In genomic region chr4:65912247-65912942, GRCm38 (mm10) we compare ENCODE assay signal across 27 mouse cellular contexts.
DNase-seq lines count a peak whose midpoint lies in the region; ATAC-seq and TF ChIP-seq lines count a peak whose summit lies in the region.
"Had no signal": no experiment of that assay in that cellular context is flagged by ENCODE, and none has a peak within 500 bp of the region (broad histone marks: within the 10 kb centered on the region; RNA-seq: fewer than 3 reads in every experiment).

No protein-coding gene starts in this region.

- no peaks in the 10 kb centered on the region for H3K27me3 ChIP-seq in embryonic facial prominence, embryonic 11.5 days (ENCODE audit: control insufficient read depth, insufficient read depth, low read length)
- no peaks in the 10 kb centered on the region for H3K27me3 ChIP-seq in embryonic facial prominence, embryonic 10.5 days (replicated peaks; ENCODE audit: low read depth, poor library complexity, severe bottlenecking)
- no peaks in the 10 kb centered on the region for H3K27me3 ChIP-seq in lung, embryonic 14.5 days (ENCODE audit: insufficient read depth, low read length)
- no peaks in the 10 kb centered on the region for H3K27me3 ChIP-seq in neural tube, embryonic 14.5 days (ENCODE audit: control insufficient read depth, insufficient read depth, low read length)
- no peaks in the 10 kb centered on the region for H3K27me3 ChIP-seq in neural tube, embryonic 15.5 days (replicated peaks)
- no peaks in the 10 kb centered on the region for H3K27me3 ChIP-seq in stomach, embryonic 16.5 days (ENCODE audit: control insufficient read depth, insufficient read depth, low read length)
- H3K27me3 ChIP-seq: CH12.LX; liver, embryonic 15.5 days; megakaryocyte, embryonic 14.5 days; midbrain, embryonic 13.5 days had no signal

- no peaks in the 10 kb centered on the region for H3K9me3 ChIP-seq in embryonic facial prominence, embryonic 11.5 days (replicated peaks; ENCODE audit: control insufficient read depth, low read length)
- no peaks in the 10 kb centered on the region for H3K9me3 ChIP-seq in embryonic facial prominence, embryonic 10.5 days
- no peaks in the 10 kb centered on the region for H3K9me3 ChIP-seq in lung, embryonic 14.5 days (ENCODE audit: low read depth, low read length)
- H3K9me3 ChIP-seq in neural tube, embryonic 14.5 days (ENCODE audit: control insufficient read depth, low read length): no peaks in the 10 kb centered on the region
- H3K9me3 ChIP-seq in neural tube, embryonic 15.5 days (replicated peaks): no peaks in the 10 kb centered on the region
- H3K9me3 ChIP-seq in stomach, embryonic 16.5 days (replicated peaks; ENCODE audit: control insufficient read depth, low read length): no peaks in the 10 kb centered on the region
- H3K9me3 ChIP-seq: forebrain, embryonic 10.5 days; liver, embryonic 15.5 days; midbrain, embryonic 13.5 days had no signal

- no peak for TF ChIP-seq CTCF in lung, embryonic 14.5 days (IDR thresholded peaks at IDR 0.05; ENCODE audit: low read depth)
- TF ChIP-seq CTCF in gastrocnemius, adult 2 months (IDR thresholded peaks at IDR 0.05): no peak

- WGBS in embryonic facial prominence, embryonic 11.5 days: 70% methylated on average over 8 of the region's 8 CpGs
- 81% methylated on average over 8 of the region's 8 CpGs for WGBS in embryonic facial prominence, embryonic 10.5 days
- WGBS in lung, embryonic 14.5 days: 54% methylated on average over 8 of the region's 8 CpGs
- WGBS in neural tube, embryonic 14.5 days: 81% methylated on average over 8 of the region's 8 CpGs
- 80% methylated on average over 8 of the region's 8 CpGs for WGBS in neural tube, embryonic 15.5 days
- 60% methylated on average over 8 of the region's 8 CpGs for WGBS in stomach, embryonic 16.5 days

- ATAC-seq in embryonic facial prominence, embryonic 11.5 days (replicated peaks; ENCODE audit: insufficient number of reproducible peaks, low FRiP score, low TSS enrichment, low read depth): 0 out of 2 replicates have a peak, but pooled peaks have one; percentile 14
- peak; percentile 88 for ATAC-seq in lung, embryonic 14.5 days (ENCODE audit: insufficient read depth)
- ATAC-seq in neural tube, embryonic 14.5 days (ENCODE audit: low read depth): 0 out of 2 replicates have a peak, but pooled peaks have one; percentile 22
- ATAC-seq in neural tube, embryonic 15.5 days (ENCODE audit: low FRiP score): no peak
- peak; percentile 68; the same call in 1 of the 2 replicates for ATAC-seq in stomach, embryonic 16.5 days (ENCODE audit: insufficient read depth, low FRiP score)
- ATAC-seq: activated CD4-positive, CD25-positive, alpha-beta regulatory T cell, adult 4 months; forebrain, embryonic 16.5 days; hindbrain, embryonic 16.5 days; midbrain, embryonic 13.5 days had no signal

- DNase-seq in embryonic facial prominence, embryonic 11.5 days (ENCODE audit: low spot score): peak; percentile 20
- DNase-seq in embryonic facial prominence, embryonic 10.5 days (ENCODE audit: low spot score): no peak
- DNase-seq in lung, embryonic 14.5 days: peak; percentile 49
- DNase-seq in lung, postnatal 25 days (ENCODE audit: low spot score): no peak
- no peak for DNase-seq in gastrocnemius, adult 2 months
- DNase-seq: adrenal gland, adult 2 months; adrenal gland, postnatal 36 days; cerebellum, adult 18-20 months; cerebellum, postnatal 10 days; heart, postnatal 14 days; kidney, adult 18-20 months; kidney, postnatal 36 days; lung, postnatal 14 days; right cerebral cortex, postnatal 25 days had no signal

- H3K36me3 ChIP-seq in embryonic facial prominence, embryonic 11.5 days (replicated peaks; ENCODE audit: control insufficient read depth, insufficient read depth, low read depth, low read length): no peaks in the 10 kb centered on the region
- H3K36me3 ChIP-seq in embryonic facial prominence, embryonic 10.5 days (replicated peaks): no peaks in the 10 kb centered on the region
- no peaks in the 10 kb centered on the region for H3K36me3 ChIP-seq in lung, embryonic 14.5 days (ENCODE audit: insufficient read depth)
- H3K36me3 ChIP-seq in neural tube, embryonic 14.5 days (ENCODE audit: control insufficient read depth, insufficient read depth, low read length): no peaks in the 10 kb centered on the region
- H3K36me3 ChIP-seq in neural tube, embryonic 15.5 days: no peaks in the 10 kb centered on the region
- no peaks in the 10 kb centered on the region for H3K36me3 ChIP-seq in stomach, embryonic 16.5 days (ENCODE audit: control insufficient read depth, insufficient read depth, low read length)
- H3K36me3 ChIP-seq: forebrain, embryonic 10.5 days; liver, embryonic 15.5 days; midbrain, embryonic 13.5 days had no signal

- H3K27ac ChIP-seq in embryonic facial prominence, embryonic 11.5 days (replicated peaks; ENCODE audit: low read depth, low read length): no peak overlapping the region
- no peak overlapping the region for H3K27ac ChIP-seq in embryonic facial prominence, embryonic 10.5 days (replicated peaks)
- peak overlapping the region; percentile 67; the same call in 1 of the 2 replicates for H3K27ac ChIP-seq in lung, embryonic 14.5 days (ENCODE audit: low read depth)
- H3K27ac ChIP-seq in neural tube, embryonic 14.5 days (ENCODE audit: low read depth, low read length): no peak overlapping the region
- H3K27ac ChIP-seq in neural tube, embryonic 15.5 days (replicated peaks): no peak overlapping the region
- H3K27ac ChIP-seq in stomach, embryonic 16.5 days (ENCODE audit: low read length): 0 out of 2 replicates have a peak overlapping the region, but pooled peaks have one; percentile 28
- H3K27ac ChIP-seq in gastrocnemius, adult 2 months: no peak overlapping the region
- H3K27ac ChIP-seq: forebrain, embryonic 10.5 days; layer of hippocampus, adult 2 months; left cerebral cortex, adult 2 months; liver, embryonic 15.5 days; midbrain, embryonic 13.5 days had no signal

- no peak overlapping the region for H3K9ac ChIP-seq in embryonic facial prominence, embryonic 11.5 days (replicated peaks; ENCODE audit: low read length)
- no peak overlapping the region for H3K9ac ChIP-seq in lung, embryonic 14.5 days
- H3K9ac ChIP-seq in neural tube, embryonic 14.5 days (replicated peaks; ENCODE audit: low read depth, low read length): no peak overlapping the region
- no peak overlapping the region for H3K9ac ChIP-seq in neural tube, embryonic 15.5 days (replicated peaks)
- H3K9ac ChIP-seq in stomach, embryonic 16.5 days (ENCODE audit: low read length): no peak overlapping the region
- H3K9ac ChIP-seq: liver, embryonic 15.5 days; midbrain, embryonic 13.5 days had no signal

- intact Hi-C loops in gastrocnemius, adult 2 months (cut with DNase I): no loop called here

- H3K4me3 ChIP-seq in embryonic facial prominence, embryonic 11.5 days (ENCODE audit: low read depth, low read length): no peak overlapping the region
- no peak overlapping the region for H3K4me3 ChIP-seq in embryonic facial prominence, embryonic 10.5 days
- no peak overlapping the region for H3K4me3 ChIP-seq in lung, embryonic 14.5 days (ENCODE audit: low read depth, low read length)
- H3K4me3 ChIP-seq in neural tube, embryonic 14.5 days (ENCODE audit: low read depth, low read length): no peak overlapping the region
- no peak overlapping the region for H3K4me3 ChIP-seq in neural tube, embryonic 15.5 days (replicated peaks)
- H3K4me3 ChIP-seq in stomach, embryonic 16.5 days (replicated peaks; ENCODE audit: low read length): no peak overlapping the region
- no peak overlapping the region for H3K4me3 ChIP-seq in gastrocnemius, adult 2 months
- H3K4me3 ChIP-seq: forebrain, embryonic 10.5 days; layer of hippocampus, adult 2 months; left cerebral cortex, adult 2 months; liver, embryonic 15.5 days; megakaryocyte, embryonic 14.5 days; midbrain, embryonic 13.5 days had no signal

- H3K4me1 ChIP-seq in embryonic facial prominence, embryonic 11.5 days (ENCODE audit: control insufficient read depth, insufficient read depth, low read length): no peaks in the 10 kb centered on the region
- H3K4me1 ChIP-seq in embryonic facial prominence, embryonic 10.5 days: peaks cover 3% of the 10 kb centered on the region; the same call in 1 of the 2 replicates
- no peaks in the 10 kb centered on the region for H3K4me1 ChIP-seq in lung, embryonic 14.5 days (ENCODE audit: insufficient read depth)
- H3K4me1 ChIP-seq in neural tube, embryonic 14.5 days (ENCODE audit: control insufficient read depth, insufficient read depth, low read length): 0 out of 2 replicates have a peak, but pooled peaks cover 3% of the 10 kb centered on the region
- H3K4me1 ChIP-seq in neural tube, embryonic 15.5 days: peaks cover 11% of the 10 kb centered on the region; the same call in 1 of the 2 replicates
- H3K4me1 ChIP-seq in stomach, embryonic 16.5 days (ENCODE audit: control insufficient read depth, insufficient read depth, low read length): no peaks in the 10 kb centered on the region
- H3K4me1 ChIP-seq: liver, embryonic 15.5 days; megakaryocyte, embryonic 14.5 days had no signal

- H3K4me2 ChIP-seq in embryonic facial prominence, embryonic 11.5 days (ENCODE audit: low read depth, low read length): no peak overlapping the region
- H3K4me2 ChIP-seq in lung, embryonic 14.5 days: 0 out of 2 replicates have a peak overlapping the region, but pooled peaks have one; percentile 25
- H3K4me2 ChIP-seq in neural tube, embryonic 14.5 days (ENCODE audit: low read depth, low read length): no peak overlapping the region
- no peak overlapping the region for H3K4me2 ChIP-seq in neural tube, embryonic 15.5 days
- H3K4me2 ChIP-seq in stomach, embryonic 16.5 days (ENCODE audit: low read depth, low read length): no peak overlapping the region
- H3K4me2 ChIP-seq: liver, embryonic 15.5 days; midbrain, embryonic 13.5 days had no signal

Comparison
In these comparisons a context has a peak if more than half of its experiments do, and no peak if none do; other contexts are left out.
1. DNase-seq: peak in embryonic facial prominence, embryonic 11.5 days (single experiment) and lung, embryonic 14.5 days (single experiment); none in embryonic facial prominence, embryonic 10.5 days (single experiment), lung, postnatal 25 days (single experiment) and gastrocnemius, adult 2 months (single experiment).
2. H3K27ac ChIP-seq: peak in lung, embryonic 14.5 days (single experiment) and stomach, embryonic 16.5 days (single experiment); none in embryonic facial prominence, embryonic 11.5 days (single experiment), embryonic facial prominence, embryonic 10.5 days (single experiment), neural tube, embryonic 14.5 days (single experiment), neural tube, embryonic 15.5 days (single experiment) and gastrocnemius, adult 2 months (single experiment).